Mouse (Mus musculus): ENCODE results near the gene Nrxn3.

GRCm38 (mm10) chr12:88793314-88793713 lies 70.6 kb downstream of the Nrxn3 start:
- no peak for TF ChIP-seq CTCF (IDR thresholded peaks at IDR 0.05; ENCODE audit: low read depth)
- TF ChIP-seq EP300 (IDR thresholded peaks at IDR 0.05; ENCODE audit: low read depth): no peak

All from liver, postnatal 0 days (tissue).